Mouse (Mus musculus): Measurements from ENCODE around the gene Iqschfp. TPM values are rescaled to one million over a fixed set of nuclear protein-coding genes. Genes with fewer than 3 reads are reported as not detected.

The Iqschfp gene
- not detected in 2 replicates for polyA plus RNA-seq (2015; fragmentation: Nextera tagmentation; extraction: Ambion mirVana)

DNA sequence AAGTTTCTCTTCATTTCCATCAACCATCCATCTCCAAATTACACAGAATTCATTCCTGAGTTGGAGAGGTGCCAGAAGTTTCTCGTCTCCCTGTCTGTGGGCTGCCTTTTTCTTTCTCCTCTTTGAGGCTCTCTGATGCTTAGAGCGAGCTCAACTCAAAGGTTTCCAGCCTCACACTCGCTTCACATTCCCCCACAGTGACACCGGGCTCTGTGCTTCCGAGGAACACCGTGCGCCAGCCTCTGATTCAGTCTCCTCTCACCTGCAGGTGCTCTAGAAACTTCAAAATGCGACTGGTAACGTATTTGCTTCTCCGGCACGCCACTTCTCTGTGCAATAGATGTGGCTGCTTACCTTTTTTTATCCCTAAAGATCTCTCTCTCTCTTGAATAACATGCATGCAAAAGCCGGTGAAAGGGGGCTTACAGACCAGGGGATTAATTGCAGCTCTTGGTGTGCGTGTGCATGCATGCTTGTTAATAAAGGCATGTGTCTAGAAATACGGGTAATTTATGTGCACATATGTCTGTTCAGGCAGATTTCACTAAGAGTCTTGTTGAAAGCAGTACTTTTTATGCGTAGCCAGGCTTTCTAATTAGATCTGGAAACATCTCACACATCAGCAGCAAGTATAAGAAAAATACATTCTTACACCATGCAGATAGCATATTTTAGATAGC, at the start of gene Iqschfp, which contains the start of gene Iqcj:
Gene Iqschfp, plus strand, starts transcription at position 207 of the 680 bp plus-strand sequence.
Gene Iqcj, plus strand, starts transcription at position 195 of the 680 bp plus-strand sequence.
- Histone ChIP-seq H3K9ac (no peak within 1 kb of the TSS), H3K4me2 (peak within 1 kb of the TSS; percentile 22; the same call in 1 of the 2 replicates), H3K27me3 (no peaks in the 10 kb centered on the region), H3K4me3 (no peak within 1 kb of the TSS), H3K4me1 (no peaks in the 10 kb centered on the region), H3K9me3 (no peaks in the 10 kb centered on the region), H3K36me3 (no peaks in the 10 kb centered on the region), H3K27ac (no peak within 1 kb of the TSS)
- ATAC-seq (ENCODE audit: borderline replicate concordance, extremely low read depth, low FRiP score, low TSS enrichment): no peak
- 50% methylated on average over 15 of the region's 15 CpGs for WGBS

DNA sequence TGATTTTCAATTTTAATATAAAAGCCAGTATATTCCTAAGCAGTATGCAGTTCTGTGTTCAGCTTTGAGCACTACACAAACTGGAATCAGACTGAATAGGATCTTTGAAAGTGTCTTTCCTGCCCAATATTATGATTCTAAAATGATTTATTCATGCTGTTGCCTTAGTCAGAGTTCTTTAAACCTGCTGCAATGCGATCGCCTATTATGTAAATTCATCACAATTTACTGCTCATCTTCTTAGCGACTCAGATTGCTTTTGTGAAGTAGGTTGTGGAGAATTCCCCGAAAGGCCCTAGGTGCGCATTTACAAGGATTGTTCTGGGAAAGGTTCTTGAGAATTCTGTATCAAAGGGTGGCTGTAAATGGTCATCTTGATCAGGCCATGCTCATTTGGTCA, 39.6 kb upstream of the Iqschfp start:
- no peaks in the 10 kb centered on the region for H3K36me3 ChIP-seq
- H3K4me2 ChIP-seq: no peak overlapping the region
- no peaks in the 10 kb centered on the region for H3K4me1 ChIP-seq
- no peaks in the 10 kb centered on the region for H3K27me3 ChIP-seq
- H3K27ac ChIP-seq: no peak overlapping the region
- no peak for ATAC-seq (ENCODE audit: borderline replicate concordance, extremely low read depth, low FRiP score, low TSS enrichment)
- H3K9ac ChIP-seq: no peak overlapping the region
- WGBS: 88% methylated on average over 5 of the region's 5 CpGs
- H3K4me3 ChIP-seq: no peak overlapping the region
- no peaks in the 10 kb centered on the region for H3K9me3 ChIP-seq

DNA sequence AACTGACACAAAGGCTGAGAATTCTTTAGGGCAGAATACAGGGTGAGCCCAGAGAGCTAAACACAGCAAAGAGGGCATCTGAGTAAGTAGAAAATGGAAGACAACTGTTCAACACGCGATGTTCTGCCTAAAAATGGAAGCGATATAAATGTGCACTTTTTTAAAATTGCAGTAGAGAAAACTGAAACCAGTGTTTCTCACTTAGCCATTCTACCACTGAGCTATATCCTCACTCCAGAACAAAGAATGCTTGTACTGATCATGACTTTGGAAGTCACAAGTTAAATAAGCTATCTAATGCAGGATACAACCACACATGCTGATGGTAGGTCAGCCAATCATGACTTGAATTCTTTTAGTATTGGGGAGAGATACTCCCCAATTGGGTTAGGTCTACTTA, 30.5 kb upstream of the Iqschfp start:
- no peaks in the 10 kb centered on the region for H3K36me3 ChIP-seq
- H3K27me3 ChIP-seq: no peaks in the 10 kb centered on the region
- H3K27ac ChIP-seq: no peak overlapping the region
- no peaks in the 10 kb centered on the region for H3K4me1 ChIP-seq
- no peak overlapping the region for H3K4me3 ChIP-seq
- ATAC-seq (ENCODE audit: borderline replicate concordance, extremely low read depth, low FRiP score, low TSS enrichment): no peak
- H3K9ac ChIP-seq: no peak overlapping the region
- H3K4me2 ChIP-seq: no peak overlapping the region
- no peaks in the 10 kb centered on the region for H3K9me3 ChIP-seq
- WGBS: 82% methylated on average over 3 of the region's 3 CpGs

DNA sequence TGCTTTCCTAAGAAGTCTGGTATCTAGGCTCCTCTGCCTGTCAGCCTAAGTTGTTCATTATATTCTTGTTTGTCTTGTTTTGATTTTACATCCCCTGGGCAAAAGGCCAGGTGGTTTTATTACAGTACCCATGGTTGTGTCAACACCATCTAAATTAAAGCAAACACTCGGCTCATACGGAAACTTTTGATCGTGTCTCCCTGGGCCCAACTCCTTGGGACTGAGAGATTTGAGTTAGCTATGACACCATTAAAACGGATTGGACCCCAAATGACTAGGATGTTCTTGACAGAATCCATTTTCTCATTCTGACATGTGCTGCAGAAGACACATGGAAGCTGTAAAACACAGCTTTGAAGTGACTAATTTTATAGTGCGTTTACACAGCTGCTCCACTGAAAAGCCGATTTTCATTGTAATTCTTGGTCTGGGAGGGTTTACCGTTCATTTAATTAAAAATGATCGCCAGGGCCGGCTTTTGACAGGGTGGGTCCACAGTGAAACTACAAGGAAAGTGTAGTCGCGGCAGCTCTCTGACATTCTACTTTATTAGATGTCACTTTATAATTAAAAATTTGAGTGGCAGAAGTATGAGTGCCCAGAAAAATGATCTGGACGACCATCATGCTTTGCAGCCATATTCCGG, 24.5 kb upstream of the Iqschfp start:
- Histone ChIP-seq H3K4me3 (no peak overlapping the region), H3K36me3 (no peaks in the 10 kb centered on the region), H3K9ac (no peak overlapping the region), H3K27me3 (no peaks in the 10 kb centered on the region), H3K9me3 (no peaks in the 10 kb centered on the region), H3K4me1 (no peaks in the 10 kb centered on the region), H3K4me2 (no peak overlapping the region), H3K27ac (no peak overlapping the region)
- 41% methylated on average over 13 of the region's 13 CpGs for WGBS
- no peak for ATAC-seq (ENCODE audit: borderline replicate concordance, extremely low read depth, low FRiP score, low TSS enrichment)

DNA sequence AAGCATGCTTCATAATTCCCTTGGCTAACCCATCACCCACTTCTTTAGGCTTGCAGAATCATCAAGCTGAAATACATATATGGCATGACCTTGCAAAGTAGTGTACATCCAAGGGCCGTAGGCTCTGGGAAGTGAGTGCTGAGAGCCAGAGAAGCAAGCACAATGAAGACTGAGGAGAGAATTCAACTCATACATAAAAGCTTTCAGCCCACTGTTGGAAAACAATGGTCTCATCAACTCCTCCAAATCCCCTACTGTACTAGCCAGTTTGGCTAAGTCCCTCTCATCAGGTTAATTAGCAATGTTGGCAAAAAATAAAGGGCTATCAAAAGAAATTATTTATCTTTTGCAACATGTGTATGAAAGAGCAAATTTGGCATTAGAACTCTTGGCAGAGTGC, 22.6 kb upstream of the Iqschfp start:
- H3K9ac ChIP-seq: no peak overlapping the region
- no peaks in the 10 kb centered on the region for H3K9me3 ChIP-seq
- H3K27me3 ChIP-seq: no peaks in the 10 kb centered on the region
- H3K4me2 ChIP-seq: no peak overlapping the region
- H3K36me3 ChIP-seq: no peaks in the 10 kb centered on the region
- H3K4me3 ChIP-seq: no peak overlapping the region
- H3K27ac ChIP-seq: no peak overlapping the region
- no peak for ATAC-seq (ENCODE audit: borderline replicate concordance, extremely low read depth, low FRiP score, low TSS enrichment)
- WGBS: 70% methylated on average over 1 of the region's 1 CpGs
- no peaks in the 10 kb centered on the region for H3K4me1 ChIP-seq

DNA sequence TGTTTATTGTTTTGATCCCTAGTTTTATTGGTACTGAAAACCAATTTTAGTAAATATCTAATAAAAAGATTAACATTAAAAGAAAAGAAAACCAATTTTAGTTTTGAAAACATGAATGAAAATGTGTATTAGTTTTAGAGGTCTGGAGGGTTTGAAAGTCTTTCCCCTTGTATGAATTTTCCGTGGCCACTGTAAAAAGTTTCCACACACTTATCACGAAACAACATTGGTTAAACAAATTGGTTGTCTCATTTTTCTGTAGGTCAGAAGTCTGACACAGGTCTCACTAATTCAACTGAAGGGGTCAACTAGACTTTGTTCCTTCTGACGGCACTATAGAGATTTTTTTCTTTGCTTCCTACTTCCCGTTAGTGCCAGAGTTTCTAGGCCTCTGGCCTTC, 14.8 kb upstream of the Iqschfp start:
- H3K27me3 ChIP-seq: no peaks in the 10 kb centered on the region
- H3K36me3 ChIP-seq: no peaks in the 10 kb centered on the region
- no peaks in the 10 kb centered on the region for H3K4me1 ChIP-seq
- WGBS: 40% methylated on average over 4 of the region's 4 CpGs
- no peak overlapping the region for H3K27ac ChIP-seq
- H3K9me3 ChIP-seq: no peaks in the 10 kb centered on the region
- H3K4me2 ChIP-seq: no peak overlapping the region
- H3K9ac ChIP-seq: no peak overlapping the region
- H3K4me3 ChIP-seq: no peak overlapping the region
- no peak for ATAC-seq (ENCODE audit: borderline replicate concordance, extremely low read depth, low FRiP score, low TSS enrichment)

DNA sequence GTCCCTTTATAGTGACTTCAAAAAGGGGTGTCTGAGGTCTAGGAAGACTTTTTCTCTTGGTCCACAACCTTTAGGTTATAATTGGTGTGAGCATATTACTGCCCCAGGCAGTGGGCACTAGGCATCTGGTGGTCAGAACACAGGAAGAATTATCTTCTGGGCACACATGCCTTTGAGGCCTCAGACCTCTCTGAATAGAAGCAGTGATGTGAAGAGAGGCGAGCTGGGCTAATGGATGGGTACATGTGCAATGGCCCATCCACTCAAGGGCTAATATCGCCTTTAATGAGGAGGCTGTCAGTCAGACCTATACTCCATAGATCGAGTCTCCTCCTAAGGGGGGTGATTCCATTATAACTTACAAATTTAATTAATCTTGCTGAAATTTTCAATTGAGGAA, 7.7 kb upstream of the Iqschfp start:
- ATAC-seq (ENCODE audit: borderline replicate concordance, extremely low read depth, low FRiP score, low TSS enrichment): no peak
- WGBS: 78% methylated on average over 3 of the region's 3 CpGs
- Histone ChIP-seq H3K4me2 (no peak overlapping the region), H3K4me1 (no peaks in the 10 kb centered on the region), H3K9ac (no peak overlapping the region), H3K27ac (no peak overlapping the region), H3K9me3 (no peaks in the 10 kb centered on the region), H3K36me3 (no peaks in the 10 kb centered on the region), H3K27me3 (no peaks in the 10 kb centered on the region), H3K4me3 (no peak overlapping the region)

DNA sequence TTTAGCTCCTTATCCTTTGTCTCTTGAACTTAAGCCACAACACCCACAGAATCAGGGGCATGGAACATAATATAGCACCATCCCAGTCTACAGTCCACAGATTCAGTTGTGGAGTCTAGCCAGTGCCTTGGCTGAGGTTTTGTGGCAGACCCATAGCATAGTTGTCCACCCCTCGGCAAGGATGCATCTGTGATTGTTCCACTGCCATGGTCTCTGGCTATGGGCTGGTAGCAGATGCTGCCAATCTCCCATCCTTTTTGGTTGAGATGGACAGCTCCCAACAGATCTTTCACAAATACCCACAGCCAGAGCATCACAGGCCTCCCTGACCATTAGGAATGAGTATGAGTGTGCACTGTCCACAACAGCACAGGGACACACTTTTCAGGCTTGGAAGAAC, 5.9 kb upstream of the Iqschfp start:
- H3K36me3 ChIP-seq: no peaks in the 10 kb centered on the region
- H3K9ac ChIP-seq: no peak overlapping the region
- WGBS: 84% methylated on average over 1 of the region's 1 CpGs
- no peak overlapping the region for H3K4me2 ChIP-seq
- no peaks in the 10 kb centered on the region for H3K9me3 ChIP-seq
- no peaks in the 10 kb centered on the region for H3K4me1 ChIP-seq
- no peak overlapping the region for H3K4me3 ChIP-seq
- no peak overlapping the region for H3K27ac ChIP-seq
- H3K27me3 ChIP-seq: no peaks in the 10 kb centered on the region
- ATAC-seq (ENCODE audit: borderline replicate concordance, extremely low read depth, low FRiP score, low TSS enrichment): no peak

DNA sequence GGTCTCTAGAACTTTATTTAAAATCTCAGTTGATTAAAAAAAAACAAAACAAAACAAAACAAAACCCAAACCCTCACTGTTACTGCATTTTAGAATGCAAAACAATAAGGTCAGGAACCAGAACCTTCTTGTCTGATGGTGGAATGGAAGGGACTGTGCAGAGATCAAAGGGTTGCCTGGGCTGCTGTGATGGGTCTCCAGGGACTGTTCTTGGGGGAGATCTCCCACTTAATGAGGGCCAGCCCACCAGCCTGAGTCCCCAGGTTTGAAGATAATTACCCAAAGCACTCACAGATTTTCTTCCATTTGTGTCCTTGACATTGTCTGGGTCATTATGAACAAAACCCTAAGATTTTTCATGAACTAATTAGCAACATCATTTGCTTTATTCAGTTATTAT, 4.8 kb upstream of the Iqschfp start:
- Histone ChIP-seq H3K4me3 (no peak overlapping the region), H3K4me1 (no peaks in the 10 kb centered on the region), H3K27me3 (no peaks in the 10 kb centered on the region), H3K9me3 (no peaks in the 10 kb centered on the region), H3K4me2 (no peak overlapping the region), H3K27ac (no peak overlapping the region), H3K36me3 (no peaks in the 10 kb centered on the region), H3K9ac (no peak overlapping the region)
- ATAC-seq (ENCODE audit: borderline replicate concordance, extremely low read depth, low FRiP score, low TSS enrichment): no peak

DNA sequence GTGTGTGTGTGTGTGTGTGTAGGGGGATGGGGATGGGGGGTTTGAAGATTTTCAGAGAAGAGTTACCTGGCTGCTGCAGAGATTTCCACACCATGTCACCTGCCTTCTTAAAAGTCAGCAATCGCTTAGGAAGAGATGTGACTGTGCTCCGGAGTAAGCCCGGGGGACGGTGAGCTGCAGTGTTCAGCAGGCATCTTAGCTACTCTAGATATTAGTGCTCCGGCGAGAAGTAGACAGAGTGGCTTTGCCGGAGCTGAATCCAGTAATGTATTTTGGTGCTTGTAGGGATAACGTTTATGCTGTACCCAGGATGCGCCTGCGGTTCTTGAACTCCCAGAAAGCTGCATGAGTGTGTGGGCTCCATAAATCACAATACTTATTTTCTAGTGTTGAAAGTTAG, 736 bp downstream of the Iqschfp start:
- no peak for ATAC-seq (ENCODE audit: borderline replicate concordance, extremely low read depth, low FRiP score, low TSS enrichment)
- Histone ChIP-seq H3K4me2 (no peak overlapping the region), H3K36me3 (no peaks in the 10 kb centered on the region), H3K4me3 (no peak overlapping the region), H3K4me1 (no peaks in the 10 kb centered on the region), H3K9me3 (no peaks in the 10 kb centered on the region), H3K9ac (no peak overlapping the region), H3K27me3 (no peaks in the 10 kb centered on the region), H3K27ac (no peak overlapping the region)
- 82% methylated on average over 10 of the region's 10 CpGs for WGBS

DNA sequence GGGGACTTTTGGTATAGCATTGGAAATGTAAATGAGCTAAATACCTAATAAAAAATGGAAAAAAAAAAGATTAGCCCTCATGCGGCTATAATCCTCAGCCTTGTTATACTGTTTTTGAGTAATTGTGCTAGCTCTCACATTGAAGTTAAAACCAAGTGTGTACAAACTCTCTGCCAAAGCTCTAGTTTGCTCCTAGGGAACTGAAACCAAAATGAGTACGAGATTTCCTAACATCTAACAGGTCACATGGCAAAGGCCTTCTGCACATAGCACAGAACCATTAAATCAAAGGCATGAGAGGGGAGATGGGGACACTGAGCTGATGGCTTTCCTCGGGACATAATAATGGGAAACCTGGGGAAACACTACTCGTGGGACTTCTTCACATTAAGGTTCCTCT, 10.5 kb downstream of the Iqschfp start:
- no peaks in the 10 kb centered on the region for H3K27me3 ChIP-seq
- H3K27ac ChIP-seq: no peak overlapping the region
- H3K4me3 ChIP-seq: no peak overlapping the region
- no peaks in the 10 kb centered on the region for H3K9me3 ChIP-seq
- H3K36me3 ChIP-seq: no peaks in the 10 kb centered on the region
- 66% methylated on average over 4 of the region's 4 CpGs for WGBS
- no peak overlapping the region for H3K9ac ChIP-seq
- H3K4me1 ChIP-seq: no peaks in the 10 kb centered on the region
- no peak overlapping the region for H3K4me2 ChIP-seq
- ATAC-seq (ENCODE audit: borderline replicate concordance, extremely low read depth, low FRiP score, low TSS enrichment): no peak

DNA sequence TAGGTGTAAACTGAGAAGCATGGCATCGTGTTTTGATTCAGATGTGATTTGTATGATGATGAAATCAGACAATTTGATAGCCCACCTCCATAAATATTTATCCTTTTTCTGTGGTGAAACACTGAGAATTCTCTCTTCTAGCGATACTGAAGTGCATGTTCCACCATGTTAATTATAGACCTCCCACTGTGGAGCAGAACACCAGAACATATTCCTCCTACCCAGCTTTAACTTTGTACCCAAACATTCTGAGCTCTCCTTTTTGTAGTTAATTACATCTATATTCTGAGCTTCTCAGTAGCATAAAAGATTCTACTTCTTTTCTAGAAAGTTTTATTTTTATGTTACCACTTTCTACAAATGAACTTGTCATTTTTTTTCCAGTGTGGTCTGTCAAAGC, 16.6 kb downstream of the Iqschfp start:
- Histone ChIP-seq H3K36me3 (no peaks in the 10 kb centered on the region), H3K9me3 (no peaks in the 10 kb centered on the region), H3K4me1 (no peaks in the 10 kb centered on the region), H3K4me2 (no peak overlapping the region), H3K9ac (no peak overlapping the region), H3K4me3 (no peak overlapping the region), H3K27me3 (no peaks in the 10 kb centered on the region), H3K27ac (no peak overlapping the region)
- ATAC-seq (ENCODE audit: borderline replicate concordance, extremely low read depth, low FRiP score, low TSS enrichment): no peak
- WGBS: 77% methylated on average over 2 of the region's 2 CpGs
